Mouse (Mus musculus) forebrain, embryonic 14.5 days (tissue): Measurements from ENCODE around the gene Fchsd2. TPM values are rescaled to one million over a fixed set of nuclear protein-coding genes. Genes with fewer than 3 reads are reported as not detected.
A peak's percentile ranks its signal among the peaks of the same experiment; 100 is the strongest.

ENCODE experiments used
- ATAC-seq: fragments of 200-750 bp; cut with Nextera tagmentation; 2 replicates; pipeline ENCODE4 v1.8.0; 2017; ENCODE audit warnings: mild to moderate bottlenecking, moderate library complexity
- DNase-seq: peaks from one replicate; pipeline ENCODE4 v3.0.0-alpha.2; 2015; ENCODE audit warnings: low spot score
- H3K27ac ChIP-seq: fragments of 300-500 bp; sonication (generic); 2 replicates; pipeline ENCODE4 v1.5.1; 2014; ENCODE audit warnings: low read depth, mild to moderate bottlenecking, control low read depth, low read length, moderate library complexity
- H3K27me3 ChIP-seq: fragments of 300-500 bp; sonication (generic); replicated peaks from 2 replicates; pipeline ENCODE4 v1.6.1; 2014; ENCODE audit warnings: low read length, control low read depth, mixed read lengths; ENCODE audit not compliant: control insufficient read depth, insufficient read depth
- H3K36me3 ChIP-seq: fragments of 300-500 bp; sonication (generic); 2 replicates; pipeline ENCODE4 v1.6.1; 2014; ENCODE audit warnings: low read length, control low read depth; ENCODE audit not compliant: control insufficient read depth, insufficient read depth
- H3K4me1 ChIP-seq: fragments of 300-500 bp; sonication (generic); 2 replicates; pipeline ENCODE4 v1.6.1; 2014; ENCODE audit warnings: antibody characterized with exemption, low read length, control low read depth; ENCODE audit not compliant: control insufficient read depth, insufficient read depth
- H3K4me2 ChIP-seq: fragments of 300-500 bp; sonication (generic); 2 replicates; pipeline ENCODE4 v1.6.1; 2014; ENCODE audit warnings: mild to moderate bottlenecking, control low read depth, low read length
- H3K4me3 ChIP-seq: fragments of 300-500 bp; sonication (generic); 2 replicates; pipeline ENCODE4 v1.5.1; 2014; ENCODE audit warnings: low read depth, low read length, control low read depth
- H3K9ac ChIP-seq: fragments of 300-500 bp; sonication (generic); 2 replicates; pipeline ENCODE4 v1.6.1; 2014; ENCODE audit warnings: mild to moderate bottlenecking, low read length, control low read depth, moderate library complexity
- H3K9me3 ChIP-seq: fragments of 300-500 bp; sonication (generic); replicated peaks from 2 replicates; pipeline ENCODE4 v1.6.1; 2016; ENCODE audit warnings: low read length, control low read depth, mixed read lengths; ENCODE audit not compliant: control insufficient read depth
- WGBS: fragments of 180-500 bp; shearing (Covaris S2); extraction: QIAGEN DNeasy Blood & Tissue Kit; methylation state at CpG from one replicate; pipeline ENCODE4 v1.1.7; 2014; 5-methylcytosine and 5-hydroxymethylcytosine counted together
- polyA plus RNA-seq: library from polyadenylated mRNA; unstranded; fragments of >200 nt; fragmentation: Nextera tagmentation; extraction: Ambion mirVana; gene quantifications from 2 replicates; pipeline ENCODE4 v1.2.1, GENCODE M21; 2014

The Fchsd2 gene
- polyA plus RNA-seq, 1 experiment from 2014 or later: 27.9 TPM

GRCm38 (mm10) chr7:101107073-101107810, 14.6 kb downstream of the Fchsd2 start:
- no peaks in the 10 kb centered on the region for H3K9me3 ChIP-seq
- peaks cover 8% of the 10 kb centered on the region; the same call in 1 of the 2 replicates for H3K4me1 ChIP-seq
- peak overlapping the region; percentile 82; the same call in 1 of the 2 replicates for H3K4me3 ChIP-seq
- DNase-seq: no peak
- peak overlapping the region; percentile 78 for H3K4me2 ChIP-seq
- peak overlapping the region; percentile 97; the same call in 1 of the 2 replicates for H3K9ac ChIP-seq
- WGBS: 27% methylated on average over 5 of the region's 5 CpGs
- peaks cover 12% of the 10 kb centered on the region for H3K36me3 ChIP-seq
- ATAC-seq: 0 out of 2 replicates have a peak, but pooled peaks have one; percentile 0
- H3K27me3 ChIP-seq: no peaks in the 10 kb centered on the region
- no peak overlapping the region; the same call in 1 of the 2 replicates for H3K27ac ChIP-seq

GRCm38 (mm10) chr7:101107968-101108652, 15.4 kb downstream of the Fchsd2 start:
- peak overlapping the region; percentile 98 for H3K27ac ChIP-seq

GRCm38 (mm10) chr7:101108653-101109005, 16.0 kb downstream of the Fchsd2 start:
- Histone ChIP-seq H3K27ac (peak overlapping the region; percentile 98), H3K9me3 (no peaks in the 10 kb centered on the region), H3K36me3 (peaks cover 12% of the 10 kb centered on the region), H3K27me3 (no peaks in the 10 kb centered on the region), H3K4me2 (peak overlapping the region; percentile 78), H3K4me3 (peak overlapping the region; percentile 82), H3K4me1 (peaks cover 8% of the 10 kb centered on the region; the same call in 1 of the 2 replicates), H3K9ac (peak overlapping the region; percentile 97)
- no peak for DNase-seq
- WGBS: 0% methylated on average over 11 of the region's 35 CpGs
- no peak for ATAC-seq

More at GRCm38 (mm10) chr7:101107968-101108652, 15.4 kb downstream of the Fchsd2 start:
- peak overlapping the region; percentile 78 for H3K4me2 ChIP-seq
- peak overlapping the region; percentile 82 for H3K4me3 ChIP-seq
- peak overlapping the region; percentile 97 for H3K9ac ChIP-seq
- no peaks in the 10 kb centered on the region for H3K27me3 ChIP-seq
- H3K9me3 ChIP-seq: no peaks in the 10 kb centered on the region
- peaks cover 8% of the 10 kb centered on the region; the same call in 1 of the 2 replicates for H3K4me1 ChIP-seq
- WGBS: under 1% methylated on average over 43 of the region's 75 CpGs
- peak; percentile 95 for ATAC-seq
- peaks cover 12% of the 10 kb centered on the region for H3K36me3 ChIP-seq
- DNase-seq: peak; percentile 99

GRCm38 (mm10) chr7:101109006-101109855, 16.6 kb downstream of the Fchsd2 start:
- Histone ChIP-seq H3K4me1 (peaks cover 8% of the 10 kb centered on the region; the same call in 1 of the 2 replicates), H3K4me3 (peak overlapping the region; percentile 82), H3K27me3 (no peaks in the 10 kb centered on the region), H3K36me3 (peaks cover 12% of the 10 kb centered on the region), H3K4me2 (peak overlapping the region; percentile 78), H3K27ac (peak overlapping the region; percentile 98), H3K9me3 (no peaks in the 10 kb centered on the region), H3K9ac (peak overlapping the region; percentile 97)
- ATAC-seq (peak; percentile 13), DNase-seq (peak; percentile 55)
- WGBS: under 1% methylated on average over 42 of the region's 47 CpGs

GRCm38 (mm10) chr7:101109856-101110350, 17.2 kb downstream of the Fchsd2 start:
- Histone ChIP-seq H3K4me2 (peak overlapping the region; percentile 78), H3K27me3 (no peaks in the 10 kb centered on the region), H3K36me3 (peaks cover 12% of the 10 kb centered on the region), H3K9ac (peak overlapping the region; percentile 97), H3K4me3 (peak overlapping the region; percentile 82), H3K9me3 (no peaks in the 10 kb centered on the region), H3K27ac (peak overlapping the region; percentile 98), H3K4me1 (peaks cover 8% of the 10 kb centered on the region; the same call in 1 of the 2 replicates)
- ATAC-seq (no peak), DNase-seq (peak; percentile 29)
- WGBS: 9% methylated on average over 8 of the region's 8 CpGs

- Histone ChIP-seq H3K9ac (no peak overlapping the region), H3K27ac (no peak overlapping the region), H3K4me1 (peaks cover 8% of the 10 kb centered on the region; the same call in 1 of the 2 replicates), H3K4me2 (no peak overlapping the region), H3K4me3 (no peak overlapping the region), H3K36me3 (peaks cover 41% of the 10 kb centered on the region), H3K27me3 (no peaks in the 10 kb centered on the region), H3K9me3 (no peaks in the 10 kb centered on the region)
- DNase-seq (no peak), ATAC-seq (no peak)
- WGBS: 93% methylated on average over 3 of the region's 3 CpGs
These were observed 20.7 kb downstream of the Fchsd2 start for GRCm38 (mm10) chr7:101113410-101113809.

- H3K27ac ChIP-seq: no peak overlapping the region
- H3K4me2 ChIP-seq: no peak overlapping the region
- DNase-seq: no peak
- H3K27me3 ChIP-seq: no peaks in the 10 kb centered on the region
- no peaks in the 10 kb centered on the region for H3K9me3 ChIP-seq
- H3K4me1 ChIP-seq: peaks cover 8% of the 10 kb centered on the region; the same call in 1 of the 2 replicates
- H3K4me3 ChIP-seq: no peak overlapping the region
- peaks cover 41% of the 10 kb centered on the region for H3K36me3 ChIP-seq
- WGBS: 100% methylated on average over 1 of the region's 1 CpGs
- no peak overlapping the region for H3K9ac ChIP-seq
- ATAC-seq: no peak
These were observed 21.7 kb downstream of the Fchsd2 start for GRCm38 (mm10) chr7:101114328-101114727.

GRCm38 (mm10) chr7:101119391-101119790, 26.7 kb downstream of the Fchsd2 start:
- H3K4me3 ChIP-seq: no peak overlapping the region
- H3K4me1 ChIP-seq: no peaks in the 10 kb centered on the region
- H3K27ac ChIP-seq: no peak overlapping the region
- ATAC-seq: no peak
- no peaks in the 10 kb centered on the region for H3K9me3 ChIP-seq
- H3K4me2 ChIP-seq: no peak overlapping the region
- DNase-seq: no peak
- no peak overlapping the region for H3K9ac ChIP-seq
- H3K36me3 ChIP-seq: peaks cover 29% of the 10 kb centered on the region
- 94% methylated on average over 7 of the region's 7 CpGs for WGBS
- no peaks in the 10 kb centered on the region for H3K27me3 ChIP-seq
